ENCODE assay signal across 8 mouse cellular contexts in genomic region chr1:136781561-136782025, GRCm38 (mm10).
DNase-seq lines count a peak whose midpoint lies in the region; ATAC-seq and TF ChIP-seq lines count a peak whose summit lies in the region.

No protein-coding gene starts in this region.

- peak overlapping the region; percentile 58 for H3K9ac ChIP-seq in stomach, embryonic 16.5 days (ENCODE audit: low read length)

- DNase-seq in cerebellum, postnatal 10 days = peak; percentile 47 to 50
- DNase-seq in cerebellum, adult 9-10 months = no peak
- peak; percentile 65 for DNase-seq in ZHBTc4 (ENCODE audit: low read depth, low spot score)
- DNase-seq in frontal cortex, postnatal 36 days (ENCODE audit: low spot score in 2 of 2) = peak; percentile 38 to 45
- peak; percentile 18 to 20 for DNase-seq in left cerebral cortex, adult 2 months (ENCODE audit: extremely low spot score in 1 of 2, low spot score in 2 of 2)
- peak; percentile 13 to 41 for DNase-seq in lung, postnatal 4 days
- no peak for DNase-seq in gastrocnemius, postnatal 4 days (ENCODE audit: low spot score in 2 of 2)

- ATAC-seq in stomach, embryonic 16.5 days (ENCODE audit: insufficient read depth, low FRiP score) = peak; percentile 66; the same call in 1 of the 2 replicates

- H3K4me1 ChIP-seq in stomach, embryonic 16.5 days (ENCODE audit: control insufficient read depth, insufficient read depth, low read length) = no peaks in the 10 kb centered on the region

- peak overlapping the region; percentile 56 for H3K4me2 ChIP-seq in stomach, embryonic 16.5 days (ENCODE audit: low read depth, low read length)

- no peaks in the 10 kb centered on the region for H3K36me3 ChIP-seq in stomach, embryonic 16.5 days (ENCODE audit: control insufficient read depth, insufficient read depth, low read length)

- H3K27ac ChIP-seq in left cerebral cortex, adult 2 months = no peak overlapping the region
- peak overlapping the region; percentile 63 for H3K27ac ChIP-seq in stomach, embryonic 16.5 days (ENCODE audit: low read length)

- no peaks in the 10 kb centered on the region for H3K9me3 ChIP-seq in stomach, embryonic 16.5 days (replicated peaks; ENCODE audit: control insufficient read depth, low read length)

- peak overlapping the region; percentile 44 for H3K4me3 ChIP-seq in left cerebral cortex, adult 2 months
- H3K4me3 ChIP-seq in stomach, embryonic 16.5 days (replicated peaks; ENCODE audit: low read length) = peak overlapping the region; percentile 35

- intact Hi-C loops in left cerebral cortex, adult 2 months (cut with DNase I) = no loop called here

- 14% methylated on average over 18 of the region's 18 CpGs for WGBS in stomach, embryonic 16.5 days

- no peak for TF ChIP-seq CTCF in left cerebral cortex, adult 2 months (IDR thresholded peaks at IDR 0.05)

- no peaks in the 10 kb centered on the region for H3K27me3 ChIP-seq in stomach, embryonic 16.5 days (ENCODE audit: control insufficient read depth, insufficient read depth, low read length)

Comparison
In these comparisons a context has a peak if more than half of its experiments do, and no peak if none do; other contexts are left out.
1. DNase-seq: peak in cerebellum, postnatal 10 days (2 of 2), ZHBTc4 (single experiment), frontal cortex, postnatal 36 days (2 of 2), left cerebral cortex, adult 2 months (2 of 2) and lung, postnatal 4 days (2 of 2); none in cerebellum, adult 9-10 months (single experiment) and gastrocnemius, postnatal 4 days (0 of 2).